Mouse (Mus musculus) skeletal muscle tissue, adult 2 months (tissue): ENCODE results near the gene Pgd.
"Not testable (repeated sequence)": the region's sequence is repeated elsewhere in the genome, so short reads cannot be mapped to it uniquely, and the experiment has no call there.

ENCODE experiments used
- DNase-seq: peaks from one replicate; pipeline ENCODE4 v3.0.0-alpha.2; 2012; ENCODE audit warnings: low read depth, low spot score

Gene Pgd

DNA sequence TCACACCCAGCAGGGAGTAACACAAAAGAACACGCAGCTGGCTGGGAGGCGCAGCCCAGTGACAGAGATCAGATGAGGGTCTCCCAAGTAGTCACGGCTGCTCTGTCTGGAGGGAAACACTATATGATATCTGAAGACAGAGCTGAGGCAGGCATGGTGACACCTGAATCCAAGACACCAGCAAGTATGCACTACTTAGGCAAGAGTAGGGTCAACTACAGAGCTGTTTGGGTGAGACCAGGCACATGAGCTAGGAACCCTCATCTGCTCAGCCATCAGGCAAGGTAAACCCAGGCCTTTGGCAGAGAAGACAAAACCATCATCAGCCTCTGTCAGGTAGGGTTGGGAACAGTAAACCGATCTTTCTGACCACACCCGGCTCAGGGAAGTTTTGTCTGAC lies 33.2 kb downstream of the Pgd start:
- no peak for DNase-seq

DNA sequence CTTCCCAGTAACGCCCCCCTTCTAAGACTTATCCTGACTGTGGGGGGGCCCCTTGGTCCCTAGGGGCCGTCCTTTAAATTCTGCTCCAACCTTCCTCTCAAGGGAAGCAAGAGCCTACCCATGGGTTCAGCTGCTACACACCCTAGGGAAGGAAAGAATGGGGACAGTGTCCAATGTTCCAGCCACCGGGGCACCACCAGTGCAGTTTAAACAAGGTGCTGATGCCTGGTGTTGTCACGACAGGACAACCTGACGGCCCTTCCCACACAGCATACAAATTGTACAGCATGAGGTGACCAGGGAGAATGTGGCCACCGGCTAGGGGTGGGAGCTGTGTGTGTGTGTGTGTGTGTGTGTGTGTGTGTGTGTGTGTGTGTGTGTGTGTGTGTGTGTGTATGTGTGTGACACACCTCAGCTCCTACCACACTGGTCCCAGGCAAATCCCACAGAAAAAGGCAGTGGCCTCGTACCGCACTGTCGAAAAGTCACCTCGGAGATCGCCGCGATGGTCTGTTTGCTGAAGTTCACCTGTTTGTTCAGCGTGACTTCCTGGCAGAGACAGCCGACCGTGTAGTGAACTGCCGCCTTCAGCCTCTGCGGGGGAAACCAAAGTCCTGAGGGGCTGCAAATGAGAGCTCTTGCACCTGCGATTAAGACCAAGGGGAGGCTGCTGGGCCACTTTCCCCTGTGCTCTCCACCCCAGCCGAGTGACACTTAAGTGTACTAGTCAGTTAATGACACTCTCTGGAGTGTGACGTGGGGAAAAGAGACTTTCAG lies 34.6 kb downstream of the Pgd start:
- DNase-seq = no peak

DNA sequence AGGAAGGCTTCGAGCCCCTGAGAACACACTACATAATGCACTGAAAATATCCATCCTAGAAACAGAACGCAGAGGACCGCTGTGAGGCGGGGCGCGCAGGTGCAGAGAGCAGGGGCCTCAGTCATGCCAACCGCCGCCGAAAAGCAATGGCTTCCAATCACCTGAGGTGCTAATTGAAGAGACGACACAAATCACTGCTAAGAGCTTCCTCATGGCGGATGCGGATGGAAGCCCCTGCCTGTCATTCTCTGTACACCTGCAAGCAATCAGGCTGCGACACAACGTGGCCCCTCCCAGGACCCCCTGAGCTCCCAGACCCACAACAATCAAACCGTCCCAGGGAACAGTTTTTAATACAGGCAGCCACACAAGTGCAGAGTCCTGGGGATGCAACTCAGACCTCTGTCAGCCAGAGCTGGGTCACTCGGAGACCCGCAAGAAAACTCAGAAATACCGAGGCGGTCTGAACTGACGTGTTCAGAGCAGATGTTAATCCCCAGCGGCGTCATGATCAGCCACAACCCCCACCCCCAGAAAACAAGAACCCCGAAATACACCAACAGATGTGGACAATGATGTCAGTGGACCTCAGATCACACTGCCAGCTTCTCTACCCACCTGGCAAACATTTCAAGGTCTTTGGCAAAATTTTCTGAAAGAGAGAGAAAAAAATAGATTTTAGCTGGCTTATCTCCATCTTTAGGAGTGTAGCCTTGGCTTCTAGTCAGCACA lies 35.4 kb downstream of the Pgd start:
- no peak for DNase-seq

DNA sequence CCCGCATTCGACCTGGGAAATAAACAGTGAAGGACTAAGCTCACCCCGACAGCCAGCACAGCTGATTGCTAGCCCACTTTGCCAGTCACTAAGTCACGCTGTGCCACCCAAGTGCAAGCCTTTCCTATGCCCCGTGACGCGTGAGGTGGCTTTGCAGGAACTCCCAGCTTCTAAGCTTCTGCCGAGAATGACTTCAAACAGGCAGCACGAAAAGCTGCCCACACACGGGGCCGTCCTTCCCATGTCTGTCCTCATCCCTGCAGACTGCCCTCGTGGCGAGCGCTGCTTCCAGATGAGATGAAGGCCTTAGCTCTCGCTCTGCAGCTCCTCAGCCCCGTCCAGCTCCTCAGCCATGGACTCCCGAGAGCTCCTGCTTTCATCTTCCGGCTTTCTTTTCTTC lies 38.1 kb downstream of the Pgd start:
- no peak for DNase-seq

DNA sequence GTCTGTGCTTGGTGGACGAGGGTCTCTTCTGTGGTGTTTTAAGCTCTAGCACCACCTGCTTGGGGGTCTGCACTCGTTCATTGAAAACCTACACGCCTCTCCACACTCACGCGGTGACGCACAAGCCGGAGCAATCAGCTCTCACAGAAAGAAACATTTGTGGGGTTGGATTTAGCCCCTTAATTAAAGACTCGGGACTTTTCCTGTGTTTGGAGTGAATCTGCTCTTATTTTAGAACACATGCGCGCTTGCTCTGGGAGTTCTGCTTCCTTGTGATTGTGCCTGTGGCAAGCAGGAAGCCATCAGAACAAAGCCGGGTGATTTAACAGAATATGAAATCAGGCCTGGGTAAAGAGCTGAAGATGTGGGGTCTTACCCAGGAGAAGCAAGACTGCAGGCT lies 39.9 kb downstream of the Pgd start, which contains the start of gene Cort:
Cort (minus strand) TSS at position 101 of the 400 bp plus-strand sequence.
- DNase-seq = no peak

DNA sequence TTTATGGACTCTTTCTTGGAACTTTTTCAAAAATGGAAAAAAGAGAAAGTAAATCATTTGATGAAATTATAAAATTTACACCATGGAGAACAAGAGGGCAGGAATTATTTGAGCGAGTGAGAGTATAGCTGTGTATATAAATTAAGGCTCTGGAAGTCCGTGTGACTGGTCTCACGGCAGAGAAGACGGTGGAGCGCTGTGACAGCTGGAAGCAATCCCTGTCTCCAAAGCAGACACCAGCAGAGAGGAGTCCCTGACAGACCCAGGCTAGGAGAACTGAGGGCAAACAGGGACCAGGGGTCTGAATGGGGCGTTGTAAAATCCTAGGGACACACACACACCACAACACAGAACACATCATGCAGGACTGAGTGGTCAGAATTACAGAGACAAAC lies 40.5 kb downstream of the Pgd start:
- no peak for DNase-seq

DNA sequence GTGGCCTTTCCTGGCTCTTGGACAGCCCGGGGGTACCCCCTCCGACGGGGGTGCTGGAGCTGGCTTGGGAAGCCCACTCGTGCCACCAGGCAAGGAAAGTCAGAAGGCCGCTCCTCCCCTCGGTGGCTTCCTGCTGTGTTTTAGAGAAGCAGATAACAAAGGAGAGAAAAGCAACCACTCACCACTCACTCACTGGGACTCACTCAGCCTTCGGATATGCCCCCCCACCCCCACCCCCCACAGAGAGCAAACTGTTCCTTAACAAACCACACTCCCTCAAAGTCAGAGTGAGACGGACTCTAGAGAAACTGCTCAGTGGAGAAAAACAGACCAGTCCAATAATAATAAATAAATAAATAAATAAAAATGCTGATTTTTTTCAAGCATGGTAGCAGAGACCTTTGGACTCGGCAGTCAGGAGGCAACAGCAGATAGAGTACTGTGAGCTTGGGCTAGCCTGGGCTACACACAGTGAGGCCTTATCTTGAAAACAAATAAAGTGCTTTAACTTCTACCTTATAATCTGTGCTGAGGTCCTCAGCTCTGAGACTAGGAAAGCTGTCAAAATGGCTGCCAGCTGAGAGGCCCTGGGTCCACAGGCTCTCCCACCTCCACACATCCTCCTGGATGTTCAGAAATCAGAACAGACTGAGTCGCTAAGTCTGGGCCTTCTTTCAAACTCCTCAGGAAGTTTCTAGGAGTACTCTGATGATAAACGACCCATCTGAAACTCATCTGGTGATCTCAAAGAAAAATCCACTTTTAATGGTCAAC lies 41.0 kb downstream of the Pgd start:
- DNase-seq = no peak

DNA sequence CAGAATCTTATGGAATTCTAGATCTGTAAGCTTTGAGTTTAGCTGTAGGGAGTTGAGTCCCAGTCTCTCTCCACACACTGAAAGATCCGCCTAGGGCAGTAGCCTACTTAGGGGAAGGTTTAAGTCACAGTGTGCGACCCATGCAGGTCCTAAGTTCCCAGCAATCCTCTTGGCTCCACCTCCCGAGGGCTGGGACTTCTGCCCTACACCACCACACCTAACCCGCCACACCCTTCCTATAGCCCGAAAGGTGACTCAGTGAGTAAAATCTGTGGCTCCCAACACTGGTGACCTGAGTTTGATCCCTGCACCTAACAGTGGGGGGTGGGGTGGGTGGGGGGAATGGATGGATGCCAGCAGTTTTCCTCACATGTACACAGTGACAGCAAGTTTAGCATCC lies 43.1 kb downstream of the Pgd start:
- DNase-seq = no peak

DNA sequence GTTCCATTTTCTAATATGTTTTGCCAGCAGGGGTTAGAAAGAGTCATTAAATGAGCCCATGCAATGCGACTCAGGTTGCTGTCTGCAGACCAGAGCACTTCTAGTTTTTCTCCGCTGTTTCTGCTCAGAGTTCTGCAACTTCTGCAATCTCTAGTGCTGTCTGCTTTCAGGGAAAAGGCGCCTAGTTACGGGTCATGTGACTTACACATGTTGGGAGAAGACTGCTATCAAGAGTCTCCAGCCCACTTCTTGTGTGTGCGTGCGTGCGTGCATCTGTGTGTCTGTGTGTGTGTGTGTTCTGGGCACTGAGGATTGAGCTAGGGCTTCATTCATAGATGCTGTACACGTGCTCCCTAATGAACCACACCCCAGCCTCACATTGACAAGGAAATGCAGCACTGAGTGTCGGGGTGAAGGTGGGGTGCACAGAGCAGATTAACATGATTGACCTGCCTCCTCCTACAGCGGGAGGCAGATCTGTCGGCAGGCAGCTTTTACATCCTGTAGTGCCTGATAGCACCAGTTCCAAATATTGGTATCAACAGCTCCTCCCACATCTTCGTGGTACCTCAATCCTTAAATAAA lies 46.5 kb downstream of the Pgd start:
- DNase-seq = not testable (repeated sequence)

DNA sequence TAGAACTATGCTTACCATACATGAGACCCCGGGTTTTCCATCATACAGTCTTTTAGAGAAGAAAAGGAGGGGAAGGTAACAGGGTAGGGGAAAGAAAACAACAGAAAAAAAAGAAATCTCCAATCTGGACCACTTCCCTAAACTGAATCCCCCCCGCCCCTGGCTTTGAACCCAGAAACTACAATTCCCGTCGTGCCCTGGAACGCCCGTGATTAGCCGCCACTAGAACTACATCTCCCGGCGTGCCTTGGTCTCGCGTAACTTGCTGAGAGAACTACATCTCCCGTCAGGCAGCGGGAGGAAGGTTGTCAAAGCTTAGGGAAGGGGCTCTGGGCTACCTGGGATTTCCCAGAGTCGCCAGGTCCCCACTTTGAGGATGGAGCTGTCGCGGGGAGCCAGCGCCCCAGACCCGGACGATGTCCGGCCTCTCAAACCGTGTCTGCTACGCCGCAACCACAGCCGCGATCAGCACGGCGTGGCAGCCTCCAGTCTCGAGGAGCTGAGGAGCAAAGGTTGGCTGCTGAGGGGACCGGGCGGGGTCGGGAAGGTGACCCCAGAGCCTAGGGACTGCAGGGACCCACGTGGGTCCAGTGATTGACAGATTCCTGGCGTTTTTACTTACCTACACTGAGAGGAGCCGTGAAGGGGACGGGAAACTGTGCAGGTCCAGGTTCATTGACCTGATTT lies 62.6 kb downstream of the Pgd start, which contains the start of gene Dffa:
Dffa (plus strand) TSS at position 272 of the 687 bp plus-strand sequence.
- DNase-seq = peak; percentile 75

DNA sequence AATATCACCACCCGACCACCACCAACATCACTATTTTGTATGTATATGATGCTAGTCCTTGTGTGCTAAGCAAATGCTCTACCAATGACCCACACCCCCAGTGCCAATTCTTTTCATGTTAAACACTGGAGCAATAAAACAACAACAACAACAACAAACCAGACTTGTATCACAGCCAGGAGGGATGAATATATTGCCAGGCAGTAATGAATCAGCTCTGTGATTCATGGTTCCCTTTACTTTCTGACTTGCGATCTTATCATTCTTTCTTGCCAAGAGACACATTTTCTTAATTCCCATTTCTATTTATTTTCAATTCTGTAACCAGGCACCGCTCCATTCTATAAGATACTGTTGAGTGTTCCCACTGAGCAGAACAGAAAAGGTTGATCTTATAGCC lies 65.1 kb downstream of the Pgd start:
- DNase-seq = no peak

DNA sequence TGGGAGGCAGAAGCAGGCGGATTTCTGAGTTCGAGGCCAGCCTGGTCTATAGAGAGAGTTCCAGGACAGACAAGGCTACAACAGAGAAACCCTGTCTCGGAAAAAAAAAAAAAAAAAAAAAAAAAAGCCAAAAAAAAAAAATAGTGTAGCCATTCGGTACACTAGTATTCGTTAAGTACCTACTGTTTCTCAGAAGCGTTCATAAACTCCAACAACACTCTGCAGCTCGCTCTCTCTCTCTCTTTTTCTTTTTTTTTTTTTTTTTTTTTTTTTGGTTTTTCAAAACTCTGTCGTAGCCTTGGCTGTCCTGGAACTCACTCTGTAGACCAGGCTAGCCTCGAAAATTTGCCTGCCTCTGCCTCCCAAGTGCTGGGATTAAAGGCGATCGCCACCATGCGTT lies 66.1 kb downstream of the Pgd start:
- DNase-seq = not testable (repeated sequence)
